Mouse (Mus musculus) stomach, embryonic 14.5 days (tissue): Measurements from ENCODE around the gene Gm11037. TPM values are rescaled to one million over a fixed set of nuclear protein-coding genes. Genes with fewer than 3 reads are reported as not detected.

ENCODE experiments used
- polyA plus RNA-seq: library from polyadenylated mRNA; unstranded; fragments of >200 nt; fragmentation: Nextera tagmentation; extraction: Ambion mirVana; gene quantifications from 2 replicates; pipeline ENCODE4 v1.2.1, GENCODE M21; 2014

Gene Gm11037
- polyA plus RNA-seq, 1 experiment from 2014 or later, result not detected

Other genes with a start within 250 kb of the Gm11037 start
- gene 4930402H24Rik, start 227.1 kb upstream of the Gm11037 start, polyA plus RNA-seq, result 40.8 and 42.6 TPM in 2 replicates
- gene Atrn, start 227.0 kb upstream of the Gm11037 start, polyA plus RNA-seq, result 9.9 and 13.0 TPM in 2 replicates
- 23.8 and 24.4 TPM in 2 replicates for gene Gfra4, start 90.4 kb upstream of the Gm11037 start, polyA plus RNA-seq
- 3.6 and 4.8 TPM in 2 replicates for gene Adam33, start 69.7 kb upstream of the Gm11037 start, polyA plus RNA-seq
- gene Siglec1, start 46.7 kb upstream of the Gm11037 start, polyA plus RNA-seq, result 0.22 and 0.48 TPM in 2 replicates
- gene Hspa12b, start 6.2 kb upstream of the Gm11037 start, polyA plus RNA-seq, result 12.3 and 14.2 TPM in 2 replicates
- gene 1700037H04Rik, start 26.6 kb downstream of the Gm11037 start, polyA plus RNA-seq, result 84.6 and 88.9 TPM in 2 replicates
- gene Cenpb, start 46.6 kb downstream of the Gm11037 start, polyA plus RNA-seq, result 9.0 and 9.9 TPM in 2 replicates
- 58.0 and 63.4 TPM in 2 replicates for gene Cdc25b, start 53.5 kb downstream of the Gm11037 start, polyA plus RNA-seq
- 9.2 and 9.8 TPM in 2 replicates for gene Spef1, start 53.8 kb downstream of the Gm11037 start, polyA plus RNA-seq
- gene Ap5s1, start 73.6 kb downstream of the Gm11037 start, polyA plus RNA-seq, result 27.0 TPM in 2 replicates
- gene Mavs, start 100.6 kb downstream of the Gm11037 start, polyA plus RNA-seq, result 15.2 and 15.5 TPM in 2 replicates
- gene Pank2, start 129.0 kb downstream of the Gm11037 start, polyA plus RNA-seq, result 39.1 and 42.3 TPM in 2 replicates
- 4.4 and 5.6 TPM in 2 replicates for gene Rnf24, start 219.4 kb downstream of the Gm11037 start, polyA plus RNA-seq